Mouse (Mus musculus) ES-Bruce4 (cell line): ENCODE results near the gene Cbarp.

Experiments
- CTCF ChIP-seq: IDR thresholded peaks from one replicate; pipeline ENCODE4 v1.8.1; 2011; ENCODE audit warnings: low read depth, low read length
- POLR2A ChIP-seq: IDR thresholded peaks from one replicate; pipeline ENCODE4 v1.8.1; 2011; ENCODE audit warnings: low read length; ENCODE audit not compliant: insufficient read depth

DNA sequence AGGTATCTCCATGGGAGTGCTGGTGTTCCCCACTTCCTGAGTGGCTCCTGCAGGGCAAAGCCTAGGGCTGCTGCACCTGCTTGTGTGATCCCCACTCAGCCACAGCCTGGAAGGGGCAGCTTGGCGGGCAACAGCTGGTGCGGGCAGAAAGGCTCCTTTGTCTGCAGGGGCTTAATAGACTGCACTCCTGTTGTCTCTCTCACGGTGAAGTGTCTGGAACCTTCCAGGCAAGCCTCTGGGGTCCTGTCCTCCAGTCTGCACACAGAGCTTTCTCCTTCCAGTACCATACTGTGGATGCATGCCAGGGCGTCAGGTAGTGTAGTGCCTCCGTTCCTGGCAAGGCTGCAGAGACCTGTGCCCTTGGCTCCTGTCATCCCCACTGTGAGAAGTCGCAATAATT, 22.1 kb downstream of the Cbarp start:
- TF ChIP-seq CTCF: no peak
- no peak for TF ChIP-seq POLR2A
